Mouse (Mus musculus) stomach, embryonic 14.5 days (tissue): ENCODE results near the gene Rab3il1. TPM values are rescaled to one million over a fixed set of nuclear protein-coding genes. Genes with fewer than 3 reads are reported as not detected.
"Not testable (repeated sequence)": the region's sequence is repeated elsewhere in the genome, so short reads cannot be mapped to it uniquely, and the experiment has no call there.

Experiments
- ATAC-seq: fragments of 200-750 bp; cut with Nextera tagmentation; 2 replicates; pipeline ENCODE4 v1.8.0; 2017; ENCODE audit warnings: low read depth, moderate TSS enrichment; ENCODE audit not compliant: insufficient number of reproducible peaks, insufficient read depth, low FRiP score
- H3K27ac ChIP-seq: fragments of 300-500 bp; sonication (generic); 2 replicates; pipeline ENCODE4 v1.5.1; 2014; ENCODE audit warnings: mild to moderate bottlenecking, low read length, moderate library complexity, mixed read lengths
- H3K27me3 ChIP-seq: fragments of 300-500 bp; sonication (generic); 2 replicates; pipeline ENCODE4 v1.6.1; 2014; ENCODE audit warnings: low read length, control low read depth, mixed read lengths; ENCODE audit not compliant: control insufficient read depth, insufficient read depth
- H3K36me3 ChIP-seq: fragments of 300-500 bp; sonication (generic); 2 replicates; pipeline ENCODE4 v1.6.1; 2014; ENCODE audit warnings: mild to moderate bottlenecking, control low read depth, low read length, moderate library complexity, mixed read lengths; ENCODE audit not compliant: control insufficient read depth, insufficient read depth
- H3K4me1 ChIP-seq: fragments of 300-500 bp; sonication (generic); 2 replicates; pipeline ENCODE4 v1.6.1; 2014; ENCODE audit warnings: low read length, control low read depth, mixed read lengths; ENCODE audit not compliant: control insufficient read depth, insufficient read depth
- H3K4me2 ChIP-seq: fragments of 300-500 bp; sonication (generic); replicated peaks from 2 replicates; pipeline ENCODE4 v1.6.1; 2014; ENCODE audit warnings: low read depth, low read length, control low read depth
- H3K4me3 ChIP-seq: fragments of 300-500 bp; sonication (generic); 2 replicates; pipeline ENCODE4 v1.5.1; 2014; ENCODE audit warnings: low read depth, low read length, control low read depth
- H3K9ac ChIP-seq: fragments of 300-500 bp; sonication (generic); replicated peaks from 2 replicates; pipeline ENCODE4 v1.6.1; 2014; ENCODE audit warnings: low read depth, mild to moderate bottlenecking, control low read depth, low read length, moderate library complexity, mixed read lengths
- H3K9me3 ChIP-seq: fragments of 300-500 bp; sonication (generic); 2 replicates; pipeline ENCODE4 v1.6.1; 2016; ENCODE audit warnings: low read depth, low read length, control low read depth; ENCODE audit not compliant: control insufficient read depth
- WGBS: fragments of 180-500 bp; shearing (Covaris S2); extraction: QIAGEN DNeasy Blood & Tissue Kit; methylation state at CpG from one replicate; pipeline ENCODE4 v1.1.7; 2014; 5-methylcytosine and 5-hydroxymethylcytosine counted together
- polyA plus RNA-seq: library from polyadenylated mRNA; unstranded; fragments of >200 nt; fragmentation: Nextera tagmentation; extraction: Ambion mirVana; gene quantifications from 2 replicates; pipeline ENCODE4 v1.2.1, GENCODE M21; 2014

The Rab3il1 gene
- polyA plus RNA-seq, 1 experiment from 2014 or later = 28.6 TPM

DNA sequence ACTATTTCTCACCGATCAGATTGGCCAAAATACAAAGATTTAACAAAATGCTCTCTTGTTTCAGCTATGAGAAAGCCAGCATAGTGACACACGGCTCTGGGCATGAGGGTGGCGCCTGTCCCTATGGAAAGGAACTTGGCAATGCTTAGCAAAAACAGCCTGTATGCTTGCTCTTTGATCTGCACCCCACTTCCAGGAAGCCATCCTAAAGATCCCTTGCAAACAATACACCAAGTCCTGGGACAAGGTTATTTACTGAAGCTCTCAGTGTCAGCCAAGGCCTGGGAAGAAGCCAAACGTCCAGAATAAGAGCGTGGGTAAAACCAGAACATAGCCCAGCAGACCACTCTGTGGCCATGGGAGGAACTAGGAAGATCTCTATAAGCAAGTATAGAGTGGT lies 40.7 kb upstream of the Rab3il1 start:
- H3K4me1 ChIP-seq = no peaks in the 10 kb centered on the region
- no peak overlapping the region for H3K27ac ChIP-seq
- no peaks in the 10 kb centered on the region for H3K9me3 ChIP-seq
- H3K36me3 ChIP-seq = no peaks in the 10 kb centered on the region
- no peak overlapping the region for H3K4me3 ChIP-seq
- H3K27me3 ChIP-seq = no peaks in the 10 kb centered on the region
- no peak overlapping the region for H3K9ac ChIP-seq
- WGBS = 77% methylated on average over 5 of the region's 5 CpGs
- H3K4me2 ChIP-seq = no peak overlapping the region
- no peak for ATAC-seq

DNA sequence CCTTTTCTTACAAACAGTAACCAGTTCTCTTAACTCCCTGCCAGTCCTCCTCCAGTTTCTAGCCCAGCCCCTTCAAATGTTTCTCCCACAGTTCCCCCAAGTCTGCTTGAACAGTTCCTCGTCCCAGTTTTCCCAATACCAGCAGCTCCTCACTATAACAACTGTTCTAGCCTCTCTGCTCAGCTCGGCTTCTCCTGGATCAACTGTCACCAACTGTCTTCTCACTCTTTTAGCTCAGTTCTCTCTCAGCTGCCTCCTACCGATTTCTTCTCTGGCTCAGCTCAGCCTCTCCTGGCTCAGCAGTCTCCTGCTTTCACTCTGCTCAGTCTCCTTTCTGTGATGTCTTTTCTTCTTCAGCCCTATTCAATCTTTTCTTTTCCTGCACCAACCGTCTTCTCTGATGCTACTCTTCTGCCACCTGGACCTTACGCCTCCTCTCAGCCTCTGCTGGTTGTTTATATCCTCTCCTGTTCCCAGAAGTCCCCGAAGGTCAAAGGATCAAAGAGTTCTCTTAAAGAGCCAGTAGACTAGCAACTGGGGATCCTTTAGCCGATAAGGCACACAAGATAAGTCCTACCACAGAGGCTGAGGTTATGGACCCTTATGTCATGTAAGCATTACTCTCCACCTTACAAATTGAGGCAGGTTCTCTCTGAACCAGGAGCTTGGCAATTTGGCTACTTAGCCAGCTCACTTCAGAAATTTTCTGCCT lies 37.1 kb upstream of the Rab3il1 start:
- H3K4me3 ChIP-seq = no peak overlapping the region
- H3K9me3 ChIP-seq = no peaks in the 10 kb centered on the region
- no peaks in the 10 kb centered on the region for H3K36me3 ChIP-seq
- no peak overlapping the region for H3K4me2 ChIP-seq
- WGBS = 16% methylated on average over 7 of the region's 7 CpGs
- ATAC-seq = no peak
- H3K27me3 ChIP-seq = no peaks in the 10 kb centered on the region
- H3K27ac ChIP-seq = no peak overlapping the region
- no peaks in the 10 kb centered on the region for H3K4me1 ChIP-seq
- no peak overlapping the region for H3K9ac ChIP-seq

GRCm38 (mm10) chr19:9966096-9966867 lies 35.2 kb upstream of the Rab3il1 start:
- 48% methylated on average over 2 of the region's 2 CpGs for WGBS
- Histone ChIP-seq H3K27ac (no peak overlapping the region), H3K4me1 (no peaks in the 10 kb centered on the region), H3K27me3 (no peaks in the 10 kb centered on the region), H3K36me3 (no peaks in the 10 kb centered on the region), H3K9ac (no peak overlapping the region), H3K4me2 (no peak overlapping the region), H3K4me3 (no peak overlapping the region), H3K9me3 (no peaks in the 10 kb centered on the region)
- no peak for ATAC-seq

DNA sequence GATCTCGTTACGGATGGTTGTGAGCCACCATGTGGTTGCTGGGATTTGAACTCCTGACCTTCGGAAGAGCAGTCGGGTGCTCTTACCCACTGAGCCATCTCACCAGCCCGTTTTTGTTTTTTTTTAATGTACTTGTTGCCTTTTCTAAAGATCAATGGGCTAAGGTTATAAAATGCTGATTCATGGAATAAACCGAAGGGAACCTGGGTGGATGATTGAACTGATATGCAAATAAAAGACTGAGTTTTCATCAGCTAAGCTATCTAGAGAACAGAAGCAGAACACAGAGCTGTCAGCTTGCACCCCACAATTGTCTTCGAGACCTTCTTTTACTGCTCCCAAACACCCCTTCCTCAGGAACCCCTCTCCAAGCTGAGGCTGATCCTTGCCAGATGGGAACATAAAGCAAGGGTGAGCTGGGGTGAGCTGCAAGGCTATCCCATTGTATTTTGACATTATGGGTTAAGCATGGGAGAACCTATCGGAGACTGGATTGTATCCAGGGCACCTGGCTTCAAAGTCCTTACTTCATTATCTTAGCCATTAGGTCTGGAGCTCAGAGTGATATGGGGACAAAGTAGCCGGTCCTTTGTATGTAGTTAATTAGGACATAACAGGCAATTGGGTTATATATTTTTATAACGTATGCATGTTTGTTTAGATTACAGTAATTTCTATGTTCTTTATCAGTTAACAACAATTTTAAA lies 33.2 kb upstream of the Rab3il1 start:
- no peak overlapping the region for H3K9ac ChIP-seq
- H3K4me3 ChIP-seq = no peak overlapping the region
- no peak overlapping the region for H3K4me2 ChIP-seq
- no peak overlapping the region for H3K27ac ChIP-seq
- 81% methylated on average over 10 of the region's 10 CpGs for WGBS
- no peaks in the 10 kb centered on the region for H3K4me1 ChIP-seq
- no peaks in the 10 kb centered on the region for H3K27me3 ChIP-seq
- H3K9me3 ChIP-seq = no peaks in the 10 kb centered on the region
- no peaks in the 10 kb centered on the region for H3K36me3 ChIP-seq
- ATAC-seq = no peak

DNA sequence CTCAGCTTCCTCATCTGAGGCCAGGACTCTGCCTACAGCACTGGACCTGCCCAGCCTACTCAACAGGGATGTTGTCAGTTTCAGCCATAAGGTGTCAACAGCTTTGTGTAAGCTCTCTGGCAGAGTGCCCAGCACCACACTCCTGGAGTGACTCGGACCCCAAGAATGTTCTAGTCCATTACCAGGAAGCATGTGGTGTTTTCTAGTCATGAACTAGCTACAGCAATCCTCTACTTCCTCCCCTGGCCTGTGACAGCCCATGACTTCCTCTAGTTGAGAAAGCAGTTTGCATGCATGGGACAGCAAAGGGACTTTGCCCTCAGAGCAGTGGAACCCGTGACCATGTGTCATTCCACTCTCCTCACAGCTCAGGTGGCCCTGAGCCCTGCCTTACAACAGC lies 26.6 kb upstream of the Rab3il1 start:
- not testable (repeated sequence) for H3K27ac ChIP-seq, H3K4me2 ChIP-seq, H3K9ac ChIP-seq, H3K27me3 ChIP-seq, H3K4me1 ChIP-seq, H3K9me3 ChIP-seq, H3K4me3 ChIP-seq, H3K36me3 ChIP-seq
- 55% methylated on average over 2 of the region's 2 CpGs for WGBS
- ATAC-seq = peak; percentile 56; the same call in 1 of the 2 replicates

DNA sequence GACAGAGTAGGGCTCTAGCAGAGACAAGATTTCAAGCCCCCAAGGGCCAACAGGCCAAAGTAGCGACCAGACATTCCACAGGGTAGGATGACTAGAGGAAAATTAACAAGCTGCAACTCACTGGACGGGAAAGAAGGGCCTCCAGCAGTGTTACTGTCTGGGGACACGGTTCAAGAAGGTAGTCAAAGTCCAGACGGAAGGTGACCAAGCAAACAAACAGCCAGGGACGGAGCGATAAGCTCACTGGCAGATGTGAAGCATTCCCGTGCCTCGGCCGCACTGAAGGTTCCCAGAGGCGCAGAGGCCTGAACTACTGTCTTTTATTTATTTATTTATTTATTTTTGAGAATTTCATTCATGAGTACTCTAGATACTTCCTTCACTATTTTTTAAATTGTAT lies 24.4 kb upstream of the Rab3il1 start:
- 76% methylated on average over 10 of the region's 10 CpGs for WGBS
- Histone ChIP-seq H3K27me3 (no peaks in the 10 kb centered on the region), H3K36me3 (no peaks in the 10 kb centered on the region), H3K4me1 (peaks cover 10% of the 10 kb centered on the region; the same call in 1 of the 2 replicates), H3K4me3 (no peak overlapping the region), H3K27ac (no peak overlapping the region), H3K9ac (no peak overlapping the region), H3K9me3 (no peaks in the 10 kb centered on the region), H3K4me2 (no peak overlapping the region)
- ATAC-seq = no peak

DNA sequence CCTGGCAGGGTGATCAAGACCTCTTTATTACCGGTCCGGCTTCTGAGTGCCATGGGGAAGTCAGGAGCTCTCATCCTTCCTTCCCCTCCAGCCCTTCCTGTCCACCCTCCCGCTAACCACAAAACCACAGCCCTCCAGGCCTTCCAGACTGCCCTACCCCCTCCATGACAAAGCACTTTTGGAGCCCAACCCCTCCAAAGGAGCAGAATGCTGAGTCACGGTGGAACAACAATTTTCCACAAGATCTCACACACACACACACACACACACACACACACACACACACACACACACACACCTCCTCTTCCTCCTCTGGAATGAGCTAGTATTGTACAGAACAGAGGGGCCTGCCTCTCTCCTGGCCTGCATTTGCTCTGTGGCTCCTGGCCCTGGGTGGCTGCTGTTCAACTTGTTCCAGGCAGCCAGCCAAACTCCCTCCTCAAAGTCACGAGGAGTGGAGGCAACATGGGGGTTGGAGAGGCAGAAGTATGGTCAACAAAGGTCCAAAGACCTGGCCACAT lies 23.0 kb upstream of the Rab3il1 start:
- H3K4me1 ChIP-seq = peaks cover 11% of the 10 kb centered on the region
- H3K9me3 ChIP-seq = no peaks in the 10 kb centered on the region
- 53% methylated on average over 5 of the region's 5 CpGs for WGBS
- no peak overlapping the region for H3K27ac ChIP-seq
- no peak for ATAC-seq
- no peak overlapping the region for H3K4me2 ChIP-seq
- H3K9ac ChIP-seq = no peak overlapping the region
- H3K27me3 ChIP-seq = no peaks in the 10 kb centered on the region
- no peak overlapping the region for H3K4me3 ChIP-seq
- H3K36me3 ChIP-seq = no peaks in the 10 kb centered on the region

- no peak overlapping the region for H3K27ac ChIP-seq
- WGBS = 81% methylated on average over 2 of the region's 2 CpGs
- H3K4me3 ChIP-seq = no peak overlapping the region
- H3K27me3 ChIP-seq = no peaks in the 10 kb centered on the region
- H3K9ac ChIP-seq = no peak overlapping the region
- H3K36me3 ChIP-seq = peaks cover 2% of the 10 kb centered on the region; the same call in 1 of the 2 replicates
- ATAC-seq = no peak
- peaks cover 17% of the 10 kb centered on the region for H3K4me1 ChIP-seq
- H3K9me3 ChIP-seq = no peaks in the 10 kb centered on the region
- H3K4me2 ChIP-seq = no peak overlapping the region
These were observed 22.3 kb upstream of the Rab3il1 start for GRCm38 (mm10) chr19:9979156-9979555.
